Mouse (Mus musculus) heart, adult 2 months (tissue): ENCODE data around the gene Akap10.

ENCODE experiments used
- CTCF ChIP-seq: fragments of 200-600 bp; IDR thresholded peaks from 2 replicates; pipeline ENCODE4 v1.8.1; 2022; ENCODE audit warnings: antibody characterized with exemption, mild to moderate bottlenecking, moderate library complexity
- EP300 ChIP-seq: fragments of 200-500 bp; IDR thresholded peaks from 2 replicates; pipeline ENCODE4 v1.6.1; 2011; ENCODE audit warnings: low read depth, low read length, control low read depth; ENCODE audit not compliant: insufficient read depth
- POLR2A ChIP-seq: fragments of 200-500 bp; IDR thresholded peaks from 2 replicates; pipeline ENCODE4 v1.6.1; 2011; ENCODE audit warnings: mild to moderate bottlenecking, low read depth, low read length, control low read depth; ENCODE audit not compliant: insufficient read depth

DNA sequence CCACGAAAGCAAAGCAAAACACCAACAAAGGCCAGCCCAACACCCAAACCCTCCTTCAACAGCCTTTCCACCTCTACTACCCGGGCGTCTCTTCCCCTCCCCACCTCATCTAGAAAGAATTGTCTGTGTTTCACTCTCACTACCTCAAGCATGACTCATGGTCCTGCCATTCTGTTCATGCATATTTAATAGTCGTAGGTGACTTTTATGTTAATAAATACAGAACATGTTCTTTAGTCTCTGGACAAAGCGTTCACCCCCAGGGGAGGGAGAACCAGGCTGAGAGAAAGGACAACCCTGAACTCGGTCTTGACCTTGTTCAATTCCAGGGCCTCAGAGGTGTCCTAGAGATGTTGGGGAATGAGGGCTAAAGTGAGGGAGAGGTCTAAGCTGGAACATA is 25.1 kb upstream of the Akap10 start:
- TF ChIP-seq EP300 = no peak
- no peak for TF ChIP-seq CTCF
- TF ChIP-seq POLR2A = no peak
